Mouse (Mus musculus): ENCODE measurements at regions not wholly inside any gene's neighbourhood (a gene's known extent, or its start where the extent isn't known, plus 50 kb on each side); places are given as distances from the start of the nearest gene placed in this dataset.
"Not testable (repeated sequence)": the region's sequence is repeated elsewhere in the genome, so short reads cannot be mapped to it uniquely, and the experiment has no call there.

- Histone ChIP-seq H3K36me3 (no peaks in the 10 kb centered on the region), H3K4me1 (no peaks in the 10 kb centered on the region), H3K9me3 (replicated peaks) (no peaks in the 10 kb centered on the region), H3K9ac (no peak overlapping the region), H3K27ac (replicated peaks) (no peak overlapping the region), H3K4me2 (replicated peaks) (no peak overlapping the region), H3K27me3 (no peaks in the 10 kb centered on the region), H3K4me3 (replicated peaks) (no peak overlapping the region)
- no peak for ATAC-seq (ENCODE audit: insufficient number of reproducible peaks, low FRiP score, low TSS enrichment, low read depth)
- WGBS = 80% methylated on average over 1 of the region's 1 CpGs
Measured at GRCm38 (mm10) chr6:37790878-37791277, 79.7 kb upstream of the Trim24 start.

- 90% methylated on average over 4 of the region's 4 CpGs for WGBS
- H3K9ac ChIP-seq = no peak overlapping the region
- no peak overlapping the region for H3K27ac ChIP-seq (replicated peaks)
- H3K27me3 ChIP-seq = no peaks in the 10 kb centered on the region
- no peaks in the 10 kb centered on the region for H3K4me1 ChIP-seq
- no peak overlapping the region for H3K4me3 ChIP-seq (replicated peaks)
- H3K36me3 ChIP-seq = no peaks in the 10 kb centered on the region
- no peak for ATAC-seq (ENCODE audit: insufficient number of reproducible peaks, low FRiP score, low TSS enrichment, low read depth)
- H3K9me3 ChIP-seq (replicated peaks) = 0 out of 2 replicates have a peak, but pooled peaks cover 3% of the 10 kb centered on the region
- H3K4me2 ChIP-seq (replicated peaks) = no peak overlapping the region
Measured at GRCm38 (mm10) chr6:37794211-37794610, 76.4 kb upstream of the Trim24 start.

GRCm38 (mm10) chr6:37795001-37795400, 75.6 kb upstream of the Trim24 start:
- 0 out of 2 replicates have a peak, but pooled peaks cover 3% of the 10 kb centered on the region for H3K9me3 ChIP-seq (replicated peaks)
- no peak overlapping the region for H3K4me3 ChIP-seq (replicated peaks)
- H3K9ac ChIP-seq = no peak overlapping the region
- no peak overlapping the region for H3K27ac ChIP-seq (replicated peaks)
- ATAC-seq (ENCODE audit: insufficient number of reproducible peaks, low FRiP score, low TSS enrichment, low read depth) = no peak
- no peak overlapping the region for H3K4me2 ChIP-seq (replicated peaks)
- H3K4me1 ChIP-seq = no peaks in the 10 kb centered on the region
- H3K27me3 ChIP-seq = no peaks in the 10 kb centered on the region
- no peaks in the 10 kb centered on the region for H3K36me3 ChIP-seq

GRCm38 (mm10) chr6:37803231-37803630, 67.4 kb upstream of the Trim24 start:
- Histone ChIP-seq H3K27me3 (no peaks in the 10 kb centered on the region), H3K4me3 (replicated peaks) (no peak overlapping the region), H3K4me2 (replicated peaks) (no peak overlapping the region), H3K4me1 (no peaks in the 10 kb centered on the region), H3K9ac (no peak overlapping the region), H3K36me3 (no peaks in the 10 kb centered on the region), H3K27ac (replicated peaks) (no peak overlapping the region), H3K9me3 (replicated peaks) (no peaks in the 10 kb centered on the region)
- 87% methylated on average over 5 of the region's 5 CpGs for WGBS
- ATAC-seq (ENCODE audit: insufficient number of reproducible peaks, low FRiP score, low TSS enrichment, low read depth) = no peak

GRCm38 (mm10) chr6:37805896-37806295, 64.7 kb upstream of the Trim24 start:
- H3K4me3 ChIP-seq (replicated peaks); ATAC-seq (ENCODE audit: insufficient number of reproducible peaks, low FRiP score, low TSS enrichment, low read depth); H3K4me2 ChIP-seq (replicated peaks); H3K4me1 ChIP-seq; H3K36me3 ChIP-seq; H3K9ac ChIP-seq; H3K27ac ChIP-seq (replicated peaks); H3K9me3 ChIP-seq (replicated peaks); H3K27me3 ChIP-seq: not testable (repeated sequence)
- WGBS = 95% methylated on average over 24 of the region's 24 CpGs

GRCm38 (mm10) chr6:37806529-37807191, 64.0 kb upstream of the Trim24 start:
- not testable (repeated sequence) for H3K9me3 ChIP-seq (replicated peaks); ATAC-seq (ENCODE audit: insufficient number of reproducible peaks, low FRiP score, low TSS enrichment, low read depth)

GRCm38 (mm10) chr6:37815218-37815617, 55.4 kb upstream of the Trim24 start:
- not testable (repeated sequence) for H3K4me1 ChIP-seq; H3K27me3 ChIP-seq; H3K9me3 ChIP-seq (replicated peaks); H3K4me2 ChIP-seq (replicated peaks); H3K27ac ChIP-seq (replicated peaks); H3K36me3 ChIP-seq; ATAC-seq (ENCODE audit: insufficient number of reproducible peaks, low FRiP score, low TSS enrichment, low read depth); H3K4me3 ChIP-seq (replicated peaks); H3K9ac ChIP-seq
- 75% methylated on average over 2 of the region's 2 CpGs for whole genome bisulfite sequencing

More at GRCm38 (mm10) chr6:37806529-37807191, 64.0 kb upstream of the Trim24 start:
- not testable (repeated sequence) for H3K4me2 ChIP-seq (replicated peaks); H3K36me3 ChIP-seq; H3K4me1 ChIP-seq; H3K4me3 ChIP-seq (replicated peaks); H3K27ac ChIP-seq (replicated peaks); H3K27me3 ChIP-seq; H3K9ac ChIP-seq
- WGBS = 39% methylated on average over 1 of the region's 10 CpGs

Data from embryonic facial prominence, embryonic 15.5 days (tissue).